Mouse (Mus musculus) activated CD4-positive, CD25-positive, alpha-beta regulatory T cell, adult 4 months (primary cell): ENCODE measurements around the gene Gxylt2. TPM values are rescaled to one million over a fixed set of nuclear protein-coding genes. Genes with fewer than 3 reads are reported as not detected.

Source experiments
- ATAC-seq: one replicate; pipeline ENCODE4 v1.8.0; 2017
- polyA plus RNA-seq, 2 experiments: library from polyadenylated mRNA; unstranded; fragments of 100-300 nt; shearing (Covaris generic); gene quantifications; one replicate each; pipeline ENCODE4 v1.2.1; 2017

The Gxylt2 gene
- polyA plus RNA-seq, 2 experiments from 2014 or later, result 0.74 TPM; not detected in 1

- no peak for ATAC-seq
These were observed 11.6 kb downstream of the Gxylt2 start for GRCm38 (mm10) chr6:100716152-100716551.

GRCm38 (mm10) chr6:100716817-100717216 is 12.3 kb downstream of the Gxylt2 start:
- ATAC-seq, result no peak

- ATAC-seq, result no peak
These were observed 15.6 kb downstream of the Gxylt2 start for GRCm38 (mm10) chr6:100720098-100720501.

GRCm38 (mm10) chr6:100720882-100721721 is 16.6 kb downstream of the Gxylt2 start:
- ATAC-seq, result no peak

GRCm38 (mm10) chr6:100731996-100732375 is 27.5 kb downstream of the Gxylt2 start:
- ATAC-seq, result no peak

- no peak for ATAC-seq
These were observed 28.0 kb downstream of the Gxylt2 start for GRCm38 (mm10) chr6:100732376-100733021.

GRCm38 (mm10) chr6:100733218-100733617 is 28.7 kb downstream of the Gxylt2 start:
- no peak for ATAC-seq

GRCm38 (mm10) chr6:100734321-100734720 is 29.8 kb downstream of the Gxylt2 start:
- ATAC-seq, result no peak

GRCm38 (mm10) chr6:100758431-100759208 is 54.1 kb downstream of the Gxylt2 start:
- no peak for ATAC-seq

GRCm38 (mm10) chr6:100767756-100768155 is 63.2 kb downstream of the Gxylt2 start:
- no peak for ATAC-seq

GRCm38 (mm10) chr6:100775923-100776505 is 71.5 kb downstream of the Gxylt2 start:
- ATAC-seq, result no peak

GRCm38 (mm10) chr6:100778595-100778994 is 74.1 kb downstream of the Gxylt2 start:
- no peak for ATAC-seq

GRCm38 (mm10) chr6:100780421-100780820 is 75.9 kb downstream of the Gxylt2 start:
- no peak for ATAC-seq

GRCm38 (mm10) chr6:100781644-100782043 is 77.1 kb downstream of the Gxylt2 start:
- ATAC-seq, result no peak

- no peak for ATAC-seq
These were observed 83.2 kb downstream of the Gxylt2 start for GRCm38 (mm10) chr6:100787726-100788125.

GRCm38 (mm10) chr6:100789161-100789560 is 84.6 kb downstream of the Gxylt2 start:
- no peak for ATAC-seq

GRCm38 (mm10) chr6:100792055-100792659 is 87.6 kb downstream of the Gxylt2 start:
- ATAC-seq, result peak; percentile 32

GRCm38 (mm10) chr6:100792973-100793769 is 88.6 kb downstream of the Gxylt2 start:
- no peak for ATAC-seq

GRCm38 (mm10) chr6:100795797-100796196 is 91.3 kb downstream of the Gxylt2 start:
- no peak for ATAC-seq

GRCm38 (mm10) chr6:100799290-100799689 is 94.8 kb downstream of the Gxylt2 start:
- no peak for ATAC-seq

GRCm38 (mm10) chr6:100799766-100800165 is 95.2 kb downstream of the Gxylt2 start:
- ATAC-seq, result no peak
